Mouse (Mus musculus) left cerebral cortex, adult 9 months (tissue): ENCODE results near the gene Arhgef11.
"Not testable (repeated sequence)": the region's sequence is repeated elsewhere in the genome, so short reads cannot be mapped to it uniquely, and the experiment has no call there.

Experiments used
- DNase-seq, 2 experiments: peaks; one replicate each; pipeline ENCODE4 v3.0.0; 2022; ENCODE audit warnings: low spot score in 2 of 2

The Arhgef11 gene

DNA sequence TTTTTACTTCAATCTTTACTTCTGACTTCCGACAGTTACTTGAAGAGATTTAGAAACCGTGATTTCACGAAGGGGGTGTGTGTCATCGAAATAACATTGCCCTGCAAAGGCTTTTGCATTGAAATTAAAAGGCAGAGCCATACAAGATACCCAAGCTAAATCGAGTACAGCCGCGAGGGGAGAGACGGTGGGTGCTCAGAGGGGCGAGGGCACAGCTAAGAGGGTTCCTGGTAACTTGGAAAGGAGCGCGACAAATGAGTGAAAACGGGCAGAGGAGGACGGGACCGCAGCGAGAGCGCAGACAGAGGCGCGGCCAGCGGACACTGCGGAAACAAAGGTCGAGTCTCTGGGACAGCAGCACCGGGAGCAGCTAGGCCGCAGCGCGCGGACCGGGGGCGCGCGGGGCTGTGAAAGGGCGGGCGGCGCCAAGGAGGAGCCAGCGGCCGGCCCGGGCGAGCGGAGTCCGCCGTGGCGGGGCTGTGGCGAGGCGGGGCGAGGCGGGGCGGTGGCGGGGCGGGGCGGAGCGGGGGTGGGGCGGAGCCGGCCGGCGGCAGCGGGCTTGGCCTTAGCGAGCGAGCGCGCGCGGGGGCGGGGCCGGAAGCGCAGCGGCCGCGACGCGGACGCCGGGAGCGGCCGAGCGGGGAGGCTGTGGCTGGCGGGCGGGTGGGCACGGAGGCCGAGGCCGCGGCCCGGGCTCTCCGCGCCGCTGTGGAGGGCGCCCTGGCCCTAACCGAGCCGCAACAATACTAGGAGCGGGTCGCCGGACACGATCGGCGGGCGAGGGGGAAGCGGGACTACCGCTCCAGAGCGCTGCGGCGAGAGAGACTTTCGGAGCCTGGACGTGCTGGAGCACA lies at the start of gene Arhgef11:
Gene Arhgef11, plus strand, starts transcription at position 603 of the 854 bp plus-strand sequence.
- peak; percentile 28 to 40 for DNase-seq

DNA sequence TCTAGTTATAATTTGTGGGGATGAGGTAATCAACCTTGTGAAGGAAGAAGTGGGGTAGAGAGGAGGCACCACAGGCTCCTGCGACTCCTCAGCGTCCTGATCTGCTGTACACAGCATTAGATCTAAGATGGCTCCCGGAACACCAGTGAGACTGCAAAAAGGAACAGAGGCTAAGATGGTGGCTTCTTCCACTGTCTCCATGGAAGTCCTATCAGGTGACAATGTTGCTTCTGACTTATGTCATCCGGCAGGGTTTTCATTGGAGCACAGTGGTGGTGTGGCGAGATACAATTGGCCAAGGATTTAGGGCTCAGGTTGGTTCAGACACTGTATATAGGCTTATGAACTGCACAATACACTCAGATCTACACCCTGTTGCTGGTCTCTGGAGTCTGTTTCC lies 48.7 kb upstream of the Arhgef11 start:
- no peak for DNase-seq

DNA sequence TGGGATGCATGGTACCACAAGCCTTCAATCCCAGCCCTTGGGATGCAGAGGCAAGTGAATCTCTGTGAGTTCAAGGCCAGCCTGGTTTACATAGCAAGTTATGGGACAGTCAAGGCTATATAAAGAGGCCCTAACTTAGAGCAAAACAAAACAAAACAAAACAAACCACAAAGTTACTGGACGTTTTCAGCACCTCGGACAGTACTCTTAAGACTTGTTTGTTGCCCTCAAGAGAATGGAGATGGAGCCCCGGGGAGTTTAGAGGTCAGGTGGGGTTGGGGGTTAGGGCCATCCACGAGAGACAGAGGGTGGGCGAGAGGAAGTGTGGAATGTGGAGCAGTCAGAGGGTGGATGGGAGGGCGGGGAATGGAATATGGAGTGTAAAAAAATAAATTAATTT lies 41.6 kb upstream of the Arhgef11 start:
- no peak for DNase-seq

DNA sequence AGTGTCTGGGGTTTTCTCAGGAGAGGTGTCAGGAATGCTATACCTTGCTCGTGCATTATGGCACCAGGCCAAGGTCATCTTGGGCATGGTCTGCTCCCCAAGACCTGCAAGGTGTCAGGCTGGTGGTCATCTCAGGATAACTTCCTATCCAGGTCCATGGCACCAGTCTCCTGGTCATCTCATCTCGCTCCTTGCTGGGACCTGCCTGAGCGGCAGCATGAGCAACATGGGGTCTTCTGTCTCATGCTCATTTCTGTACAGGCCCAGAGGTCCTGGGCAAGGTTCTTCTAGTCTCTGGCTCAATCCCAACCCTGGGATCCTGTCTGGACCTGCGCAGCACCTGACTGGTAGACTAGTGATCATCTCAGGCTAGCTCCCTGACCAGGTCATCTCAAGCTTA lies 35.1 kb upstream of the Arhgef11 start:
- DNase-seq: no peak

DNA sequence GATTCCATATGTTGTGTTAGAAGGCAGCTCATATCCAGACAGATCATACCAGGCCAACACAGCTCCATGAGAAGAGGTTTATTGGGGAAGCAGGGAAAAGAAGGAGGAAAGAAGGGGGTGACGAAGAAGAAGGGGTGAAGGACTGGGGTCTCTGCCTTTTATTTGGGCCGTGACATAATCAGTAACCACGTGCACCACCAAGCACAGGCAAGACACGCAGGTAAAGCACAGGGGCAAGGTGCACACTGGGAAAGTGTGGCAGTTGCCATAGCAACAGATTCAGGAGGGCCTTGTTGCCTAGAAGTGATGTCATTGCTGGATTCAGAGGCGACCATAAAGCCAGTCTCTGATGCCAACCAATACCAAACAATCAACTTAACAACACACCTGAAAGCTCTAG lies 23.6 kb upstream of the Arhgef11 start:
- DNase-seq: no peak

DNA sequence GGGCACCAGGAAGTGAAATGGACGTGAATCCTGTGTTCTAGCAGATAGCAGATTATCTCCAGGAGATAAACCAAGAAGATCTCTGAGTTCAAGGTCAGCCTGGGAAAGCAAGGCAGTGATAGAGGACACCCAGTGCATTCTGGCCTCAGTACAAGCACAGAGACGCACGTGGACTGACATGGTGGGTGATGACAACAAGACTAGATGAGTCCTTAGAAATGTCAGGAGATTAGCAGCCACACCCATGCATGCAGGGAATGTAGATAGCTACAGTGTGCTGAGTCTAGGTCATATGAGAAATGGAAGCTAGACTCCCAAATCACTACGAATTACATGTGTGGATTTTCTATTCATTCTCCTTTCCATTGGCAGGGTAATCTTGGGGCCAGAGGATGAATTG lies 22.0 kb upstream of the Arhgef11 start:
- DNase-seq: not testable (repeated sequence)

DNA sequence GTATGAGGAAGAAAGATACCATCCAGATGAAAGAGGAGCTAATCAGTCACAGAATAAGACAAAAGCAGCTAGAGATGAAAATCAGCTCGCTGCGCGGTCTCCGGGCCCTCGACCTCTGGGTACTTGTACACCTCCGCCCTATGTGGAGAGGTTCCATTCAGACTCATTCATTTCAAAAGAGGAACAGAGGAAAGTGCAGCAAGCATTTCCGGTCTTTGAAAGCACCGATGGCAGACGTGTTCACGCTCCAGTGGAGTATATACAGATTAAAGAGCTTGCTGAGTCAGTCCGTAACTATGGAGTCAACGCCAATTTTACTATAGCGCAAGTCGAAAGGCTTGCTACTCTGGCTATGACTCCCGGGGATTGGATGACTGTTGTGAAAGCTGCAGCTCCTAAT lies 16.3 kb upstream of the Arhgef11 start:
- not testable (repeated sequence) for DNase-seq

DNA sequence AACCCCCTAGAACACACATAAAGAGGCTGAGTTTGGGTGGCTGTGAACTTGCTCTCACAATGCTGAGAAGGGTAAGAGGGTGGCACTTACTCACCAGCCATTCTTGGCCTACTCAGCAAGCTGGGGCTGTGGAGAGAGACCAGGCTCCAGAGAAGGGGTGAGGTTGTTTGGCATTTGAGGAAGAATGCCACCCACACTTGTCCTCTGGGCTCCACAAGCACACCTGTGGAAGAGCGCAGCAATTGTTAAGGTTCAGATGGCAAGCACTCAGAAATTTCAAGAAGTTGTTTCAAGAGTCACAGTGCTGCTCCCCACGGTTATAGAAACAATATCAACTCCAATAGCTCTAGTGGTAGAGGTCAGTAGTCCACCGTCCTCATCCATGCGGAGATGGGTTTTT lies 1.0 kb upstream of the Arhgef11 start:
- DNase-seq: no peak

DNA sequence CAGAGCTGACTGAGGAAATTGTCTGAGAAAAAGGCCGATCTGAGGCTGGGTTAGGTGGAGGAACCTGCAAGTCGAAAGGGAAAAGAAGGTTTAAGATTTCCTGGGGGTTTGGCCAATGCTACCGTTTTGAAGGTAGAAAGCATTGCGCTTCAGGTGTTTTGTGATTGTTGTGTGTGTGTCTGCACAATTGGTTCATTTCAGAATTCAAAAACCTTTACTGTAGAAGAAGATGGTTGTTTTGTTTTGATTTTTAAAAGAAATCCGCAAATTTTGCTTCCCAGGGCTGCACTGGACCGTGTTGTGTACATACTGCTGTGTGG lies 412 bp downstream of the Arhgef11 start:
- no peak for DNase-seq

DNA sequence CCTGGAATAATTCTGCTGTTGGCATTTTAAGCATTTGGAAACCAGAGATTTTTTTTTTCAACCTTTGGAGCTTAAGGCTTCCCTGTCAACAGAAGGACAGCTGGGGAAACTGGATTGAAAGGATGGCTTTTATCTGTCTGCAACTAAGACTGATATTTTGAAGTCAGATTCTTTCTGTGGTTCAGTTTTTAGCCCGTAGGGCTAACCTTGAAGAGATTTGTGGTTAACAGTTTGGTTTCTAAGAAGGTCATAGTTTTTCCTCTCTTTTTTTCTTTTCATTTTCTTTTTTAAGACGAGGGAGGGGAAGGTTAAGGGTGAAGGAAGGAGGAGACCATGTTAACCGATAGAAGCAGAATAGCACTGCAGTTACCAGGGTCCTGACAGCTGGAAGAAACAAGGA lies 881 bp downstream of the Arhgef11 start:
- DNase-seq: no peak

DNA sequence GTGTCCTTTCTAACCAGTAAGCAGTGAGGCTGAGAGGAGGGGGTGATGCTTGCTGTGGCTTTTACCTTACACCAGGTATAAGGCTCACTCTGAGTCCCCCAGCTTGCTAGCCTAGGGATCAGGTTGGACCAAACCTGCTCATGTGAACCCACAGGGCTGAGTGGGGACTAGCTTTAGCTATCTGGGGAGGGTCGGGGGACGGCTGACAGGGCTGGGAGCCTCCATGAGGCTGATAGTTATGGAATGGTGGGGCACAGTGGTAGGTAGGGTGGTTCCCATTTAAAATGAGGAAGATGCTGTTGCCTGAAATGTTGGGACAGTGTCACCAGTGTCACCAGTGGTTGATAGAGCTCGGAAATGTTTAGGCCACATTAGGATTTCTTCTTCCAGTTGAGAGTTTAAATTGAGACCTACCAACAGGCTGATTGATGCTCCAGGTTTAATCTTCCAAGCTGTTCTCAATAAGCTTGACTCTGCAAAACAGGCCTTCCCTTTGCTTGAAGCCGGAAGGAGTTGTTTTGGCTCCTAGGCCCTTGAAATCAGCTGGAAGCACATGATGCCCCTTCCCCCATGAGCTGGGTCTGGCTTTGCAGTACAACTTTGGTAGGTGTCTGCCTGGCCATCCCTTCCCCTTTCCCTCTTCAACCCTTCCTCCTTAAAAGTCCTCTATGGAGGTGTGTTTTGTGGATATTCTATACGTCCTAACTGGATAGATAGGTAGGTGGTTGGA lies 1.8 kb downstream of the Arhgef11 start:
- no peak for DNase-seq

DNA sequence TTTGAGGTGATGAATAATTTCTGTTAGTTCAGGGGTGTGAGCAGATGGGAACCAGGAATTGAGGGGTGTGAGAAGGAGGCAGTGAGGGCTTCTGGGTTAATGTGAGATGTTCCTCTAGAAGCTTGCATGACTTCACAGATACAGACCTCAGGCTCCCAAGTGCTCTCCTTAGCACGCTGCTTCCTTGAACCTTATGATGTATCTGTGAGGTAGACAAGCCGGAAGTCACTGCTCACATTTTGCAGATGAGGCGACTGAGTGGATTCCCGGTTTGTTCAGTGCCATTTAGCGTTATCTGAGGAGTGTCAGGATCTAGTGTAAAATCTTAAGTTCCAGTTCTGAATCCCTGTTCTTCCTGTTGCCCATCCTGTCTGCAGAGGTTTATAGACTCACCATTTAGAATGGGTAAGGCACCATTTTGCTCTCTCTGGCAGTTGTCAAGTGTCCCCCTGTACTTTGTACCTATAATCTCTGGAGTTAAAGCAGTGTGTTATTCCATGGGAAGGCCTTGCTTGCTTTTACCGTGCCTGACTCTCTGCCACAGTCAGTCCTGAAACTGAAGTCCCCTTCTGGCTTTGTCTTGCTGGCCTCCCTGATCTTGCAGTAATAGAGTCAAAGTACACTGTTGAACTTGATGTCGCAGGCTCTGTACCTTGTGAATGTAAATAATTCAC lies 3.0 kb downstream of the Arhgef11 start:
- no peak for DNase-seq

DNA sequence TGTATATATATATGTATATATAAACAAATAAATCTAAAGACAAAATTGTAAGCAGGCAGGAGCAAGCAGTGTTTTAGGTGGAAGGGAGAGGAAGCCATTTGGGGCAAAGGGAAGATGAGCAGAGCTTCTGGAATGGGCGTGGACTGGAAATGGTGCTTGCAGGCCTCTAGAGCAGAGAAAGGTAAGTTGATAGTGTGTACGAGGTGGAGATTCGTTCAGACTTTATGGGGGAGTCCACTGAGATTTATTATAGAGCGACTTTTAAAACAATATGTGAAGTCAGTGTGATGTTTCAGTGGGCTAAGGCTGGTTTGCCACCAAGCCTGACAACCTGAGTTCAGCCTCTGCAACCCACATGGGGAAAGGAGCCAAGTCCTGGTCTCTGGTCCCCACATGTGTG lies 7.5 kb downstream of the Arhgef11 start:
- DNase-seq: no peak

DNA sequence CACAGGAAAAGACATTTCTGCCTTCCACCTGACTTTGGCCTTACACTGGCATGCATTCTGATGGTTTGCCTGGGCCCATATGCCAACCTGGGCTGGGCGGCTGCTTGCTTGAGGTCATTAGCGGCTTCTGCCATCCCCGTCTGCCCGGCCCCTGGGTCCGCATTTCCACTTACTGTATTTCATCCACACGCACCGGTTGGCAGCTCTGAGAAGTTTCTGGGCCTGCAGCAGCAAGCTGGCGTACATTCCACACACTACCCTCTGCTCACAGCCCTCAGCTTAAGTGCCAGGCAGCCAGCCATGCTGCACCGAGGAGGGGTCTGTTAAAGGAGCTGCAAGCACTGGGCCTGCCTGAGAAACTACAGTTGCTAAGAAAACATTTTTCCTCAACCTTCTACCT lies 13.5 kb downstream of the Arhgef11 start:
- DNase-seq: no peak

DNA sequence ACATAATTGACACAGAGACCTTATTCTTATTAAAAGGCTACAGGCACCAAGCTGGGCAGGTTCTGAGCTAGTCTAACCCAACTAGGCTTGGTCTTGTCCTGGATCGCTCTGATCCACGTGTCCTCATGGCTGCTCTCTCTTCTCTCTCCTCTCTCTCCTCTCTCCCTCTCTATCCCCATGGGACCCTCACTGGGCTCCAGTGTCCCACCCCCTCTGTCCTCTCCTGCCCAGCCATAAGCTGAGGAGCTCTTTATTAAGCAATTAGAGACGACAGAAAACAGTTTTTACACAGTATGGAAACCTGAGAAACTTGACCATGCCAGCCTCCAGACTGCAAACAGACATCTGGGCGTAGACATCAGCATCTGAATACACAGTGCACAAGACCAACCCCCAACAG lies 14.0 kb downstream of the Arhgef11 start:
- no peak for DNase-seq

DNA sequence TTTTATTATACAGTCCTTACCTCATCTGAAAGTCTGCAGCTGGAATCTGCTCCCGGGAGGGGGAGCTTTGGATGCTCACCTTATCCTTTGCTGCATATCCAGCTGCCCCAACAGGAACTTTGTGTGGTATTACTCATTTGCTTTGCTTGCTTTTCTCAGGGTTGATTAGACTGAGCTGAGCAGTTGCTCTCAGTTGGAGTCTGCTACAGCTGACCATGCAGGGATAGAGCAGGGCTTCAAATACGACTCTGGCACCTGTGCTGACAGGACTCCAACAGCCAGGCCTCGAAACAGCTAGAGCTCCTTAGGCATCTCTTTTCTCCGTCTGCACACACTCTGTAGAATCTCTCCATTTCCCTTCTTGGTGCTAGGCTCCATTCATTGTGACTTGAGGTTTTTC lies 18.2 kb downstream of the Arhgef11 start:
- DNase-seq: no peak

DNA sequence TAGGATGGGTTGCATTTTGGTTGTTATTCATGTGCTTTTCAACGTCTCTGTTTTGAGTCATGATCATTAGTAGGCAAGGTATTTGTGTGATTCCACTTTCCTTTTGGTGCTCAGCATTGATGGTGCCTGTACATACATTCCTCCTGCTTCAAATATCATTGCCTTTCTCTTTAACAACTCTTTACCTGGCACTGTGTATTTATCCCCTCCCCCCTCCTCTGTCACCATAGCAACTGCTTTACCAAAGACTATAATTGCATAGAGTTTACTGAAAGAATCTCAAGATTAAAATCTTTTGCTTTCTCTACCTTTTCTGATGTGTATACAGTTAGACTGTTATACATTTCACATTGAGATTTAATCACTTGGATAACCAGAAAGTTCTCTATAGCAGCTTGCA lies 26.1 kb downstream of the Arhgef11 start:
- DNase-seq: no peak

DNA sequence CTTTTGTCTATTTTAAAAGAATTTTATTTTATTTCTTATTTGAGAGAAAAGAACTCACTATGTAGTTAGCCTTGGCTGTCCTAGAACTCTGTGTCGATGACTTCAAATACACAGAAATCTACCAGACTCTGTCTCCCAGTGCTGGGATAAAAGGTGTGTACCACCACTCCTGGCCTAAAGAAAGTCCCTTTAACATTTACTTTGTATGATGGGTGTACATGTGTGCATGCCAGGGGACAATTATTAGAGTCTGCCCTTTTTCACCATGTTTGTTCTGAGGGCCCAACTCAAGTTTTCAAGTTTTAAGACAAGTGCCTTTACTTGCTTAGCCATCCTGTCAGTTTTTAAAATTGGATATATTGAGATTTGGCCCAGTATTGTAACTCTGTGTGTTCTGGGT lies 28.8 kb downstream of the Arhgef11 start:
- no peak for DNase-seq

DNA sequence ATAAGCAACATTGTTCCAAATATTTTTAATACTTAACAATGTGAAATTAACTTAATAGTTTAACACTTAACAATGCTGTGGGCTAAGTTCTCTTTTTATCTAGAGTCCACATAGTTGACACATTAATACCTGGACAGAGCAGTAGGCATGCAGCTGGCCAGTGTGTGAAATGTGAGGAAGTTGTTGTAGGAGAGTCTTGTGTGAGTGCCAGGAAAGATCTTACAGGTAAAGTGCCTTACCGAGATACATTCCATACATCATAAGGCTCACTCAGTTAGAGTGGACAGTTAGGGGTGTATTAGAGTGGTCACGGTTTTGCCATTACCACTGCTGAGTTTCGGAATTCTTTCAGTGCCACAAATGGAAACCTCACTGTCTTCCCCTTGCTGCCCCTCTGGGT lies 31.7 kb downstream of the Arhgef11 start:
- no peak for DNase-seq

DNA sequence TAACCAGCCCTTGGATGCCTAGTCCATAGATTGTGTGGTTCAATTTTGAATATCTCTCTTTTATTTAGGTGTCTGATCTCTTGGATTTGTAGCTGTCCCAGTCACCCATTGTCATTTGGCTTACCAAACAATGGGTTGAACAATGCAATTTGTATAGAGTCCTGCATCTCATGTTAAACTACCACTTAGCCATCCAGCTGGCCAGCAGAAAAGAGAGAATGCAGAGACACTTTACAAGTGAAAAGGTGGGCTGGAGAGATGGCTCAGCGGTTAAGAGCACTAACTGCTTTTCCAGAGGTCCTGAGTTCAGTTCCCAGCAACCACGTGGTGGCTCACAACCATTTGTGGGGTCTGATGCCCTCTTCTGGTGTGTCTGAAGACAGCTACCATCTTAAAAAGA lies 41.0 kb downstream of the Arhgef11 start:
- no peak for DNase-seq

DNA sequence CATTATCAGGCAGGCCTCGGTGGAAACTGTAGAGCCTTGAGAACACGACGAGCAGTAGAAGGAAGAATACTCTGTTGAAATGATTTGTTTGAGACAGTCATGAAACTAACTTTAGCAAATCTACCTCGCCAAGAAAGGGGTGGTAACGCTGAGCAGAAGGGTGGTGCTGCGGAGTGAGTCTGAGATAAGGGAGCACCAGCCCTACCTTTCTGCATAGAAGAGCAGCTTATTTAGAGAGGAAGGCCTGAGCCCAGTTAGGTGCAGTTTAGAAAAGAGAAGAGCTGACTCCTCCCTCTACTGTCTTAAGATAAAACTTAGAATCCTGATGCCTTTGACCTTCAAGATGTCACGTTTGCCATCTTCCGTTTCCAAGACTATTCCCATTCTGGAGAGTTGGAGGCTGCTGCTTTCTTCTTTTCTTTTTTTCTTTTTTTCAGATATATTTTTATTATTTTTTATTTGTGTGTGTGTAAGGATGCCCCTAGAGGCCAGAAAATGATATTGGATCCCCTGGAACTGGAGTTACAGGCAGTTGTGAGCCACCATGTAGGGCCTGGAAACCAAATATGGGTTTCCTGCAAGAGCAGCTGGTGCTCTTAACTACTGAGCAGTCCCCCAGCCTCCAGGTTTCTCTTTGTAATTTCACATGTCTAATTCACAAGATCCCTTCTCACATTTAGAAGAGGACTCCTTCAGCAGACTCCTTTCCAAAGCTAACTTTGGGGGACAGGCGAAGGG lies 42.5 kb downstream of the Arhgef11 start:
- DNase-seq: no peak

DNA sequence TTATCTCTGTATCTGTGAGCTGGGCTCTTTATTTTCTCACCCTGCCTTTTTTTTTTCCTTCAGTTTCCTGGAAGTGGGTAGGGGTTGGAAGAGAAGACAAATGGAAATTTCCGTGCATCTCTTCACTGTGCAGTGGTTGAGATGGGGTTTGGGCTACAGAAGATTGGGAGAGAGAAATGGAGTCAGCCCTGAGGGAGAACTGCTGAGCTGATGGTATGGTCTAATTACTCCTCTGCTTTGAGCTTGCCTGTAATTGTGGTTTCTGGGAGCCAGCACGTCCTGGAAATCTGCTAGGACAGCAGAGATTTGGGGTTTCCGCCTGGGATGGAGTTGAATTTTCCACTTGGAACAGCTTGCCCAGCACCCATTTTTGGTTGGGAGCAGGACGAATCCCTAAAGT lies 43.1 kb downstream of the Arhgef11 start:
- no peak for DNase-seq
